Mouse (Mus musculus): ENCODE data around the gene Prkag1.

Gene Prkag1

GRCm38 (mm10) chr15:98765929-98766328 is 65.4 kb downstream of the Prkag1 start:
- peaks cover 25% of the 10 kb centered on the region for H3K4me1 ChIP-seq (replicated peaks; ENCODE audit: low read depth, low read length)
- H3K9me3 ChIP-seq (ENCODE audit: low read length) = no peaks in the 10 kb centered on the region
- H3K36me3 ChIP-seq (ENCODE audit: insufficient read depth, low read length) = peaks cover 7% of the 10 kb centered on the region
- no peak overlapping the region for H3K4me3 ChIP-seq (replicated peaks; ENCODE audit: low read length)
- TF ChIP-seq POU5F1 (IDR thresholded peaks at IDR 0.05; ENCODE audit: borderline replicate concordance, low read length) = no peak
- TF ChIP-seq NANOG (IDR thresholded peaks at IDR 0.05; ENCODE audit: borderline replicate concordance, low read length) = no peak
- no peak for TF ChIP-seq CTCF (conservative IDR thresholded peaks at IDR 0.05; ENCODE audit: low read length)
- peaks cover 43% of the 10 kb centered on the region for H3K27me3 ChIP-seq (ENCODE audit: insufficient read depth, low read length)

Measured in E14TG2a.4 (cell line).